Mouse (Mus musculus) left cerebral cortex, postnatal 10 days (tissue): ENCODE data around the gene Macrod1. TPM values are rescaled to one million over a fixed set of nuclear protein-coding genes. Genes with fewer than 3 reads are reported as not detected.

Experiments used
- DNase-seq, 2 experiments: peaks; one replicate each; pipeline ENCODE4 v3.0.0; 2021 to 2022; ENCODE audit warnings: low spot score in 2 of 2, mixed read lengths in 1 of 2; ENCODE audit errors: extremely low spot score in 1 of 2
- intact Hi-C: fragments of 180-260 bp; cut with DNase I; formaldehyde crosslinking; loops from one replicate; pipeline ENCODE4 v1.15.1; 2025
- total RNA-seq, 2 experiments: library from RNA; stranded (reverse); gene quantifications; 2 replicates each; pipeline ENCODE4 v1.2.3; 2021

The Macrod1 gene
- total RNA-seq, 2 experiments from 2014 or later = 8.0 to 8.9 TPM

DNA sequence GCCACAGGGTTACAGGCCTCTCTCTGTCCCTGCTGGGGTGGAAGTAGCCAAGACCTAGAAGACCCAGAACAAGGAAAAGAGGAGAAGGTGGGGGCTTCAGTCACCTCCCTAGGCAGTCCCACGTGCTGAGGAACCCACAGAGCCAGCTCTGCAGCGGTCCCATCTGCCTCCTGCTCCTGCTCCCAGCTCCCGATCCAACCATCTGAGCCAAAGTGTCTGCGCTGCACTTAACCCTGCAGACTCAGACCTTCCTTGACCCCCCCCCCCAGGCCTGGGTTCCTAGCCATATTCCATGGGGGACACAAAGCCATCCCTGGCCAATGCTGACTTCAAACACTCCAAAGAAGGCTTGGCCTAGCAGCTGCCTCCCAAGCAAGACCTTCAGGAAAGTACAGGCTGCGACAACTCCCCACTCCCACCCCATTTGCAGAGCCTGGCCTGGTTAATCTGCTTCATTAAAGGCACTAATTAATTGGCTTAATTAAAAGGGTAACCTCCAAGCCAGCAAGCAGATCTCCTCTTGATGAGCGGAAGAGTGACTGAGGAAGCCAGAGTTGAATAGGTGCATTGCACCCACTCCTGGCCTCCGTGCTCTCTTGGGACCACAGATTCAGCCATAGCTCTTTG is 94.8 kb downstream of the Macrod1 start:
- no peak for DNase-seq
- intact Hi-C loops = no loop called here

DNA sequence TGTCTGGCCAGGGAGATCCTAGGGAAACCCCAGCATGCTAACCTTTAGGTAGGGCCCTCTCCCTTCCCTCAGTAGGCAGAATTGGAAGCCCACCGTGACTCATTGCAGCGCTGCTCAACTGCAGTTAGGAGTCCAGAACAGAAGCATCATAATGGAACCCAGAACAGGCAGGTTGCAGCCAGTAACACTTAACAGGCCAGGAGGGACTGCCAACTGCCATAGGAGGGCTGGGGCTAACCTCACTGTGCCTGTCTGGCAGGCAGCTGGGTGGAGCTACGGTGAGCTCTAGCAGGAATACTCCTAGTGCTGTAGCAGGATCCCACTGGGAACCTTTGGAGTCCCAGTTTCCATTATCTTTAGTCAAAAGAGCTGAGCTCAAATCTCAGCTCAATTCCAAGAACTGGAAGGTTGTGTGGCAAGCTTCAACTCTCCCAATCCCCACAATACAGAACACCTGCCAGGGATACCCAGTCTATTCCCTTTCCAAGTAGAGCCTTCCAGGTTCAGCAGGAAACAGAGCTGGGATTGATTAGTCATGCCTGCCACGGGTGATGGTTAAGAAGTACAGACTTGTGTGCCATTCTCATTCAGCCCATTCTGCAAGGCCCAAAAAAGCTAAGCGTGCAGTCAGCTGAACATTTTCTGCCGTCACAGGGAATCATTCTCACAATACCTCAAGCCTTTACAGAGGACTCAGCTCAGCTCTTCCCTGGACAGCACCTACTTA is 95.5 kb downstream of the Macrod1 start:
- no peak for DNase-seq
- intact Hi-C loops = no loop called here

DNA sequence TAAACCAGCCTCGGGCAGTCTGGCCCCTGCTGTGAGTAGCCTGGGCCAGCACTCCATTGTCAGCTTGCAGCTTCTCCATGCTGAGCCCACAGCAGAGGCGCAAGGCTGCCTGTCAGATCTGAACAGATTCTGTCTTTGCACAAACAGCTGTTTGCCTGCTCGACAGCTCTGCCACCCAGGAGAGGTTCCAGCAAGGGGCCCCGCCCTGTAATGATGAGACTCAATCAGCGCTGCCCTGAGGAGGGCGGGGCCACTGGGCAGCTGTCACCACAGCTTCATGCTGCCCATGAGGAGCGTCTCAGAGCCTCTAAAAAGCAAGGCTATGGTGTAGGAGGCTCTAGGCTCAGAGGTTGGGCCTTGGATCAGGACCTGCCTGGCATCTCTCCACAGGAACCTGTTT is 96.6 kb downstream of the Macrod1 start:
- intact Hi-C loops = no loop called here
- peak in 1 of 2 experiments; percentile 49 for DNase-seq

DNA sequence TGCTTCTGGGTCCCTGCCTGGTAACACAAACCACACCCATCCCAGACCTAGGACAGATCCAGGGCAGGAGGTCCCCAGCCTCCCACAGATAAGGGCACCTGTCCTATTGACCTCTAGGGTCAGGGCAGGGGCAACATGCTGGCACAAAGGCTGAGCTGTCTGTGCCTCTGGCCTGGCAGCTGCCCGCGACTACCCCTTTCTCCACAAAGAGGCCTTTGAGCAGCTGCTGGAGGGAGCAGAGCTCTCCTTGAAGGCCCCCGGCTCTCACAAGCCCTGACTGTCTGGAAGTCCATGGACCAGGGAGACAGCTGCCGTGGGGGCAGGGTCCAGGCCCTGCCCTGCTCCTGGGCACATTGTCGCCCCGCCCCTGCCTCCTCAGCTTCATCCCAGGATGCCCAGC is 98.6 kb downstream of the Macrod1 start:
- peak; percentile 58 to 75 for DNase-seq
- intact Hi-C loops = no loop called here

DNA sequence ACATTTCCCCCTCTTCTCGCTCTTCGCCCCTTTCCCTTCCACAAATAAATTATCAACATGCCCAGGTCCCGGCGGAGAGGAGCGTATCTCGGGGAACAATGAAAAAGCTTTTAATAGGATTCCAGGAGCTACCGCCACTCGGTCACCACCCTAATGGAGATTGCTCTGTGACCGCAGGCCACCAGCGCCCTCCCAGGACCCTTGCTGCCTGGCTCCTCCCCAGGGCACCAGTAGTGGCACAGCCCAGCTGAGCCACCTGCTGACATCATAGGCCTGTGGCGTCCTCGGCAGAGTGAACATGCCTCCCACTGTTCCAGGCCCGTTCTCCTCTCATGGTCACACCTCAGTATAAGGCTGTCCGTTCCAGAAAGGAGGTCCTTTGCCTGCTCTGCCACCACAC is 101.1 kb downstream of the Macrod1 start:
- no peak for DNase-seq
- intact Hi-C loops = no loop called here

DNA sequence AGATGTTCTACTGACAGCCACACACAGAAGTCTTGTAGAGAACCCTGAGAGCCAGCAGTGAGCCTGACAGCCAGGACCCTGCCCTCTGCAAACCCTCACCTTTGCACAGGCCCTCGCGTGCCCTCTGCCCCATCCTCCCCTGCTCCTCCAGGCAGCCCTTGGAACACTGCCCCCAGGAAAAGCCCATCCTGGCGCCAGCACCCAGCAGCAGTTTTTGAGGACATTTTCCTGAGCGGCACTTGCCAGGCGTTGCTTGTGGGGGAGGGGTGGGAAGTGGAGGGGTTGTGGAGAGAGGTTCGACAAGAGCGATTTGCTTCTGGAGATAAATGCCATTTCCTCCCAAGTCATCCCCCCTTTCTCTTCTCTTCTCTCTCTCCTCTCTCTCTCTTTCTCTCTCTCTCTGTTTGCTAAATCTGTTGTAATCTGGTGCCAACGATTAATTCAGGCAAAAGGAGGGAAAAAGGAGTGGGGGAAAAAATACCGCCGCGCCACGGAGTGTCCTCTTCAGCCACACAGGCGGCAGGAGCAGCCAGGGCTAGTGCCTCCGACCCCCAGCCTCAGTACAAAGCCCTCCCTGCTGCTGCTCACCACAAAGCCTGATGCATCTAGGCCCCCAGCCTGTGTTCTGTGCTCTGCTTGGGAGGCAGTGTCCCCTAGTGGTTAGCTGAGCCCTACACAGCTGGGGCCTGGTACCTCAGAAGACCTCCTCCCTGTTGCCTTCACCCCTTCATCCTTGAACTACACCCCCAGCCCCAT is 103.7 kb downstream of the Macrod1 start:
- peak in 1 of 2 experiments; percentile 70 for DNase-seq
- intact Hi-C loops = loop anchor here (2.0 kb wide), 1 partner anchor 92 kb away; no protein-coding TSS in a partner anchor

DNA sequence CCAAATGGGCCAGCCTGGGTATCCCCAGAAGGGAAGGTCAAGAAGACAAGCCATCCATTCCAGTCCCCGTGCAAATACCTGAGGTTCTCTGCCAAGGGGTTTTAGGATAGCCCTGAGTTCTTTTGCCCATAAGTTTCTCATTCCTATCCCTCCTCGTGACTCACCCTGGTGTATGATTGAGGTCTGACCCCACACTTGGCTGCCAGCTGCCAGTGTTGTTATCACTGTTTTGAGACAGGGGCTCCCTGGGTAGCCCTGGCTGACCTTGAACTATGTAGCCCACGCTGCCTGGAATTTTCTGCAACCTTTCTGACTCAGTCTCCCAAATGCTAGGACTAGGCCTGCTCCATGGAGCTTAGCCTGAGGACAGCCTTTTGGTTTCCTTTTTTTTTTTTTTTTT is 104.5 kb downstream of the Macrod1 start:
- intact Hi-C loops = loop anchor here (2.0 kb wide), 1 partner anchor 92 kb away; no protein-coding TSS in a partner anchor
- no peak for DNase-seq

DNA sequence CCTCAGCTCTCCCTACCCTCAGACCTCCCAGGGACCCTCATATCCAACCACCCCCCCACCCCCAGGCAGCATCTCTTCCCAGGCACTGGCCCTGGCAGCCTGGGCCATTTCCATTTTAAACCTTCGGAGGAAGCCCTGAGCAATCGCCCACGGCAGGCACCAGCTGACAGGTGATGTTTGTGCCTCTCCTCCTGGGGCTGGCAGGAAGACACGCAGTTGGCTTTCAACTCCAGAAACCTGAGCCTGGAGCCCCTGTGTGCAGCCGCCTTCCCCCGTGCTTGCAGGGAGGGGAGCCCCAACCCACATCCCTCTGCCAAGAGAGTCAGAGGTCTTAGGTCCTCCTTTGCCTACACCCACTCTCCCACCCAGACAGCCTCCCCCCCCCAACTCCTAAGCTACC is 107.6 kb downstream of the Macrod1 start:
- DNase-seq = no peak
- intact Hi-C loops = no loop called here

DNA sequence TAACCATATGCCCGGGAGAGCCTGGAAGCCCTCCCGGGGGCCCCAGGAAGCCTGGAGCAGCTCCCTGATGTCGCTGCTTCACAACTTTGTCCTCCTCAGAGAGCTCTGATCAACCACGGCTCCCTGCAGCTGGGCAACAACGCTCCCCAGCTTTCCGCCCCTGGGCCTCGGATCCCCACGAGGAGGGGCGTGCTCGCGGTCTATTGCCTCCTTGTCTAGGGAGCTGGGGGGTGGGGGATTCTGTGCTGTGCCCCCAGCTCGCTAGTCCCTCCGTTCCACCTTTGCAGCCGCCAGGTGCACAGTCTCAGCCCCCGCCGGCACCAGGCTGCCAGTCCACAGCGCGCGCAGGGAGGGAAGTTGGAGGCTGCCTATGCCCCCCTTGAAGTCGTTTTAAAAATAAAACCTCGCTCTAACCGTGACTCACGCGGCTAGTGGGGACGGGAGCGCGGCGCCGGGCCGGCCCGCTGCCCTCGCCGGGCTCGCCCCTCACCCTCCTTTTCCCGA is 108.3 kb downstream of the Macrod1 start:
- DNase-seq = peak in 1 of 2 experiments; percentile 60
- intact Hi-C loops = no loop called here

DNA sequence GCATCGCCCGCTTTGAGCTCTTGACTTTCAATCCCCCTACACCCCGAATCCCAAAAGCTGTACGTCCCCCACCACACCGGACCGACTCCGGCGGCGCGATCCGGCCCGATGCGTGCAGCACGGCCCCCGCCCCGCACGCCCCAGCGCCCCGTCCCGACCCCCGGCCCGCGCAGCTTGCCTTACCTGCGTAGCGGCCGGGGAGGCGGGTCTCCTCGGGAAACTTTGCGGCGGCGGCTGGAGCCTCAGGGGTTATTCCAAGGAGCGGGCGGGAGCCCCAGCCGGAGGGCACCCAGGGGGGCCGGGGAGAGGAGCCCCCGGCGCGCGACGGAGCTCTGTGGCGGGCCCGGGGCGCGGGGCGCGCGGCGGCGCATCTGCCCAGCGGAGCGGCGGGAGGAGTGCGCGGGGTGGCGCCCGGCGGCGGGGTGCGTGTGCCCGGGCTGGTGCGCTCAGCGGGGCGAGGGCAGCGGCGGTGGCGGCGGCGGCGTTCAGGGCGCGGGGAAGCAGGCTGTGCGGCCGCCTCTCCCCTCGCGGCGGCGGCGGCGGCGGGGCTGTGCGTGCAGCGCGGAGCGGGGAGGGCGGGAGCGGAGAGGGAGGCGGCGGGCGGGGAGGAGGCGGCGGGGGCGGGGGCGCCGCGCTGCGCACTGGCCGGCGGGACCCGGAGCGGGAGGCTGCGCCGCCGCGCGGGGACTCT is 109.0 kb downstream of the Macrod1 start:
- intact Hi-C loops = no loop called here
- DNase-seq = peak in 1 of 2 experiments; percentile 75

DNA sequence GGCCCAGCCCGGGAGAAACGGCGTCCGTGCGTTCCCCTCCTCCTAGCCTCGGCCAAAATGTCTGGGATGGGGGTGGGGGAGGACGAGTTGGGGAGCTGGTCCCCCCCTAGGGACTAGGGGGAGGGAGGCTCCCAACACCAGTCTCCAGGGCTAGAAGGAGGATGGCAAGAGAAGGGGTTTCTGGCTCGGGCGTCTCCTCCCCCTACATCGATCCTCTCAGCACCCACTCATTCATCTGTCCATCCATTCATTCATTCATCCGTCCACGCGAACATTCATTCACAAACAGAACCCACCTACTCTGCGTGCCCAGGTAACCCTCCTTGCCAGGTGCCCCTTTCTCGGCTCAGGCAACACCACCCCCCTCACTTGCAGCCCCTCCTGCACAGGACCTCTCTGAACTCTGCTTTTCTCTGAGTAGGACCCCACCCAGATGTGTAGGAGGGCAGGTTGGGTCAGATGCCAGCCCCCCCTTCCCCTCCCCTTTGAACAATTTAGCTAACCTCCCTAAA is 109.6 kb downstream of the Macrod1 start:
- intact Hi-C loops = no loop called here
- DNase-seq = no peak

DNA sequence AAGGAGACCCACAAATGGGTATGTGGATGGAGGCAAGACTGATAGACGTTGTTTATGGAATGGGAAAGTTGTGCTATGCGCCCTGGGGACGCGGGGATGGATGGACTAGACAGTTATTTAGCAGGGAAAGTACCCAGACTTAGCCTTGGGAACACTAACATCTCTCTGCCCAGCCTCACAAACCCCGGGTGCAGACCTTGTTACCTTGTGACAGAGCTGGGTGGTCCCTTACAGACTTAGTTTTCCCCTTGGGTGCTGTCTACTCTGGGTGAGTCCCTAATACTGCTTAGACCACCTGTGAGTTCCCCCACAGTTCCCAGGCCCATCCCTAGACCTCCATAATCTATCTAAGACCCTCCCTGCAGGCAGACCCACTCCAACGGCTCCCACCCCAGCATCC is 110.2 kb downstream of the Macrod1 start:
- no peak for DNase-seq
- intact Hi-C loops = no loop called here

DNA sequence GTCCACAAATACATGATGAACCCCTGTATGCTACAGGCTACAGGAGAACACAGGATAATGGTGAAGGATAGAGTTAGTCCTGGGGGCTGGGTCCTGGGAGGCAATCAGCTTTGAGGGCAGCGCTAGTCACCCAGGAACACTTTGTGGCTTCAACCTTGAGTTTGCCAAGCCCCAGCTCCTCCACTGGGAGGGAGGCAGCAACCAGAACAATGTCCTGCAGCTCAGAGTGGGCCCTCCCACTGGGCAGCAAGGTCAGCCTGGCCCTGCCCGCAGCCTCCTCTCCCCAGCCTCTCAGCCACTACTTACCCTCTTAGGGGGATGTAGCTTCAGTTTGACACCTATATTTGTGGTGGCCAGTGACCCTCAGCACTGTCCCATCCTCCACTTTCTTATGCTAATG is 111.8 kb downstream of the Macrod1 start:
- intact Hi-C loops = no loop called here
- DNase-seq = peak in 1 of 2 experiments; percentile 22

DNA sequence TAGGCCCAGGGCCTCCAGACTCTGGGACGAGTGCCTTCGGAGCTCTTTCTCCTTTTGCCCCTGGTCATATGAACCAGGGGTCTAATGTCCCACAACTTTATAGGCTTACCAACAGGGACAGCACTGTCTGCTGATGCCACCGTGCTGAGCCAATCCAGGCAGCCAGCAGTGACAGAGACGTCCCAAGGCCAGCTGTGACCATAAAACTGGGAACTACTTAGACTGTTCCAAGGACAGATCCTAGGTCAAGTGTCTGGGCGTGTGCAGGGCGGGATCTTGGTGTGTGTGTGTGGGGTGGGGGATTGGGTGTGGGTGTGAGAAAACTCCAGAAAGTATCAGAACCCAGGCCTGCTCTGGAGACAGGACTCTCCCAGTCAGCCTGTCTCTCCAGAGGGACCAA is 114.3 kb downstream of the Macrod1 start:
- DNase-seq = no peak
- intact Hi-C loops = no loop called here

DNA sequence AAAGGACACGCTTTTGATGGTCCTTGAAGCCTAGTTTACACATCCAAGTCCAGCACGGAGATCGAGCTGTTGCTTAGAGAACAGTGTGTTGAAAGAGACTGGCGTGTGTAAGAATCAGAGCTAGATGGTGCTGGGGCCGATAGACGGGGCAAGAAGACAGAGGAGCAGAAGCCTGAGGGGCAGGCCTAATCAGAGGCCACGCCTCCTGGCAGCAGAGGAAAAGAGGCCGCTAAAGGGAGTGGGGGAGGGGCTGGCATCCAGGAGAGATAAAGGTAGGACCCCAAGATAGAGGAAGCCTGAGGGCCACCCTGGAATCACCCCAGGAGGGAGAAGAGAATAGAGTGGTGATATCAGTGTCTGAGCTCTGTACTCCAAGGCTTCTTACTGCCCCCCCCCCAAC is 114.8 kb downstream of the Macrod1 start:
- DNase-seq = no peak
- intact Hi-C loops = no loop called here

DNA sequence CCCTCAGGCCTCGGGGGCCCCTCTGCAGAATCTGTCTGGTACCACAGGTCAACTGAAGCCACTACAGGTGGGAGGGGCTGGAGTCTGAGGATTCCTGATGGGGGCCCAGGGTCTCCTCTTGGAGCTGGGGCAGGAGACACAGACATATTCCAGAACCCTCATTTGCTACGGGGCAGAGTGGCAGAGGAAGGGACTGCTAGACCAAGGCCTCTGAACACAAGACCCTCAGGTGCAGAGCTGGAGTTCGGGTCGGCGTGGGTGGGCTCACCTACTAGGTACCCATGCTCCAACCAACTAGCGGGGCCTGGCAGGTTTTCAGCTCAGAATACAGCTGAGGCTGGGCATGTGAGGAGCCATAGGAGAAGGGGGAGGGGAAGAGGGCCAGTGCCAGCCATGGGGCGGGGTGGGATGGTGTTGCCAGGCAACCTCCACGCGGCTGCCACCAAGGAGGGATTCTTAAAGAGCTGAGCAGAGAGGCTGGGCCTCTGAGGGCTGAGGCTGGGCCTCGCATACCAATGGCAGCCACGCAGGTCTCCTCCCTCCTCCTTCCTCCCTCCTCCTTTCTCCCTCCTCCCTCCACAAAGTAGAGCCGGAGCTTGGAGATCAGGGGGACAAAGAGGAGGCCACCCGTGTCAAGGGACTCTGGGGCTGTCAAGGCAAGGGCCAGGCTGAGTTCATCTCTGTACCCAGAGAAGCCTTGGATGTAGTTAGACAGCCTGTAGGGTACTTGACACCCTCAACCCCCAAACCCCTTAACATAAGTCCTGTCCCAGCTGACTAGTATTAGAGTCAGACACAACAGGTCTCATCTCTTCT is 115.6 kb downstream of the Macrod1 start:
- DNase-seq = peak; percentile 61 to 82
- intact Hi-C loops = no loop called here

DNA sequence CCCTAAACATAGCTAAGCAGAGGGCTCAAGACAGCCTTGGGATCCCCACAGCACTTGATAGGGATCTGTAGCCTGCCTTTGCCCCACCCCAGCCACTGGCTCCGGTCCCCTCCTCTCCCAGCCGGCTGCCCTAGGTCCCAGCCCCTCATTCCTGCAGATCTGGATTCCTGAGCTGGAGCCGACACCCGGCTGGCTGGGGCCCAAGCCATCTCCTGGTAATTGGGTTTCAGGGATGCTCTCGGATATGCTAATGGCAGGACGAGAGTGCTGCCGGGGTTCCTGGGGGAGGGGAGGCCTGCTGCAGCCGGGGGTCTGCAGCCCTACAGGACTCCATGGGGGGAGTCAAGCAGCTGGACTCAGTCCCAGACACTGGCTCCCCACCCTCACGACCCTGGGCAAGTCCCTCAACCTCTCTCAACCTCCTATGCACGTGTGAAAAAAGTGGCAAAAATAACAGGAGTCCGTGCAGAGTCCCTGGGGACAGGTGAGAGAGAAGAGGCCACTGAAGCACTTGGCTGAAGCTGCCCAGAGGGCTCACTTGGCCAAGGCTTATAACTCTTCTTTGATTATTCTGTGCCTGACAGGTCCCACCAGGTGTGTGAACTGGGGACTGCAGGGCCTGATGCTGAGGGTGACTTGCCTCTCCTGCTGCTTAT is 119.6 kb downstream of the Macrod1 start:
- no peak for DNase-seq
- intact Hi-C loops = no loop called here
